Mouse (Mus musculus): ENCODE results near the gene Smyd5. TPM values are rescaled to one million over a fixed set of nuclear protein-coding genes. Genes with fewer than 3 reads are reported as not detected.
A peak's percentile ranks its signal among the peaks of the same experiment; 100 is the strongest.
"Not testable (repeated sequence)": the region's sequence is repeated elsewhere in the genome, so short reads cannot be mapped to it uniquely, and the experiment has no call there.

The Smyd5 gene
- total RNA-seq, 2 experiments from 2014 or later, result 39.3 to 43.5 TPM

- no peak for DNase-seq (ENCODE audit: low spot score in 2 of 2)
These were observed 13.5 kb downstream of the Smyd5 start for GRCm38 (mm10) chr6:85445286-85445685.

DNA sequence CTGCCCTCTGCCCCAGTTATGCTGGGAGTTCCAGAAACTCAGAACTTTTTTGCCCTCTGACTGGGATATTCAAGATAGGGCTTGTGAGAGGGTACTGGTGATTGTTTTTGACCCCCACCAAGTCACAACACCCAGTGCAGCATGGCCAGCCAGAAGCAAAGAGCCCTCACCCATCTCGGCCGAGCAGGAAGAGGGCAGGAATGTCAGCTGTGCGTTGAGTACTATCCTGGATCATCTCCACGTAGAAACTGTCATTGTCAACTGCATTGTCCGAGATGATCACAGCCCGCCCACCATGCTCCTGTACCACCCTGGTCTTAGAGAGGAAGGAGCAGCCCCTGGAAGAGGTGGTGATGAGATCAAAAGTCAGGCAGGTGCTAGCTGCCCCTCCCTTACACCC, 15.6 kb downstream of the Smyd5 start:
- DNase-seq (ENCODE audit: low spot score in 2 of 2), result no peak

DNA sequence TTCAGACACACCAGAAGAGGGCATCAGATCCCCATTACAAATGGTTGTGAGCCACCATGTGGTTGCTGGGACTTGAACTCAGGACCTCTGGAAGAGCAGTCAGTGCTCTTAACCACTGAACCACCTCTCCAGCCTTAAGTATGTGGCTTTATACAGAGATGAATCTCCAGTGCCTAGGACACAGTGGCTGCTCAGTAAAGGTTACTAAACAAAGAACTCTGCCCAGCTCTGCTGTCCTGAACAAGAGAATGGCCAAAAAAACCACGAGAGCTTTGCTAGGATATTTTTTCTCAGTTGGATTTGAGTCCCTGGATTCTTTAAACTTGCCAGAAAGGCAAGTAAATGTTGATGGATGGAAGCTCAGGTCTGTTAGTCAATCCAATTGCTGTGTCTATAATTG, 18.4 kb downstream of the Smyd5 start:
- not testable (repeated sequence) for DNase-seq (ENCODE audit: low spot score in 2 of 2)

GRCm38 (mm10) chr6:85450697-85451663, 19.2 kb downstream of the Smyd5 start, which contains the start of gene Cct7:
TSS of gene Cct7 (plus strand) at chr6:85451514.
- peak; percentile 90 to 93 for DNase-seq (ENCODE audit: low spot score in 2 of 2)

GRCm38 (mm10) chr6:85451664-85452410, 20.0 kb downstream of the Smyd5 start, which contains the start of gene Pradc1:
TSS of gene Pradc1 (minus strand) at chr6:85451970.
- DNase-seq (ENCODE audit: low spot score in 2 of 2), result peak; percentile 80 to 95

DNA sequence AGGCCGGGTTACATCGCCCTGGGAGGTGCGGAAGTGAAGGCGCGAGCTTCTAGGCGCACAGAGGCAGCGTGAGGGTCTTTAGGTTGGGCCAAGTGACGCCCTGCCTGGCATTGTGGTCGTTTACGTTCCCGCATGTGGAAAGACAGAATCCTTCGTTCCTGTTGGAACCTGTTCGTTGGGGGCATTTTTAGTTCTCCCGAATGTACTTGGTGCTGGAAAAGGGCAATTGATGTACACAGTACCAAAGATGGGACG, 20.5 kb downstream of the Smyd5 start:
- DNase-seq (ENCODE audit: low spot score in 2 of 2), result no peak

GRCm38 (mm10) chr6:85452816-85453215, 21.0 kb downstream of the Smyd5 start:
- DNase-seq (ENCODE audit: low spot score in 2 of 2), result no peak

GRCm38 (mm10) chr6:85459621-85460020, 27.8 kb downstream of the Smyd5 start:
- DNase-seq (ENCODE audit: low spot score in 2 of 2), result no peak

GRCm38 (mm10) chr6:85465381-85465780, 33.6 kb downstream of the Smyd5 start:
- DNase-seq (ENCODE audit: low spot score in 2 of 2), result no peak

DNA sequence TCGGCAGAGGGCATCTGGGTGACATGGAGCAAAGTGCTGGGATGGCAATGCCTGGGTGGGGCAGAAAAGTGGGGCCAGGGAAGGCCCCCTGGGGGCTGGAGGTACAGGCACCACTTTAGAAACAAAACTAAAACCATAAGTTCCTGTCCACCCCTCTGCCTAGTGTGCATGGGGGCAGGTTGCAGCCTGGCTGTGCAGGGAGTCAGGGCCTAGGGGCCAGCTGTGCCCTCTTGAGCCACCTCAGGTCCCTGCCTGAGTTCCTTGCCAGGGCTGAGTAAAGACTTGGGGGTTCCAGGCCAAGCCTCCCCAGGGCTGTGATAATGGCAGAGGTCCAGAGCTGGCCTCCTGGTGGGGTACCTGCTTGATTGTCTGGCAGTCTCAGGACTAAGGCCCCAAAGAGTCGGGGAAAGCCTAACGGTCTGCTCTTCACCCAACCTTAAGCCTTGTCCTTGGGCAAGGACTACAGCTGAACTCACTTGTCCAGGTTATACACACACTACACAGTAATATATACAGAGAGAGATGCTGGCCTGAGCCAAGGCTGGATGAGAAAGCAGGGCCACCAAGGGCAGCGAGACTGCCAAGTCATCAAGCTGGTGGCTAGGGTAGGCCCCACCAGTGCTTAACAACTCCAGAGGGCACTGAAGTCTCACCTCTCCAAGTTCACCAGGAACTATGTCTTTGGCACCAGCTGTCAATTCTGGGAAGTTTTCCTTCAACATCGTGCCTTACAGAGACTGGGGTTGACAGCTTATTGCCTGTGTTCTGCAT, 38.1 kb downstream of the Smyd5 start:
- DNase-seq (ENCODE audit: low spot score in 2 of 2), result no peak

- no peak for DNase-seq (ENCODE audit: low spot score in 2 of 2)
These were observed 40.2 kb downstream of the Smyd5 start for GRCm38 (mm10) chr6:85471962-85472361.

- DNase-seq (ENCODE audit: low spot score in 2 of 2), result no peak
These were observed 40.8 kb downstream of the Smyd5 start for GRCm38 (mm10) chr6:85472542-85472941.

GRCm38 (mm10) chr6:85475581-85475980, 43.8 kb downstream of the Smyd5 start:
- no peak for DNase-seq (ENCODE audit: low spot score in 2 of 2)

- no peak for DNase-seq (ENCODE audit: low spot score in 2 of 2)
These were observed 45.7 kb downstream of the Smyd5 start for GRCm38 (mm10) chr6:85477366-85477917.

- DNase-seq (ENCODE audit: low spot score in 2 of 2), result no peak
These were observed 46.6 kb downstream of the Smyd5 start for GRCm38 (mm10) chr6:85478416-85478815.

DNA sequence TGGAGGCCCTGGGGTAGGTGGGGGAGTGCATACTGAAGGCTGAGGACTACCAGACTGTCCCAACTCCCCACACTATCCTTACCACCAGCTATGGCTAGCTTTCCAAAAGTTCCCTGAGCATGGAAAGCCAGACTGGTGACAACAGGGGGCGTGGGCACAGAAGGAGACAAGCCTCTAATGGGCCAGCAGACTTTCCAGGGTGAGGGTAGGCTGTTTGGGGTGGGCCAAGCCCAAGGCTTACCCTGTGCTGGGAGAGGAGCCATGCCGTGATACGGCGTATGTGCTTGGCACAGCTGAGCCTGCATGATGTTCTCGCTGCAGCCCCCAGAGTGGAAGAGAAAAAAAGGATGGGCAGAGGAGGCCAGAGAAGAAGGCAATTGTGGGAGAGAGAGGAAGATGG, 48.2 kb downstream of the Smyd5 start:
- no peak for DNase-seq (ENCODE audit: low spot score in 2 of 2)

GRCm38 (mm10) chr6:85480685-85481084, 48.9 kb downstream of the Smyd5 start:
- DNase-seq (ENCODE audit: low spot score in 2 of 2), result no peak

- DNase-seq (ENCODE audit: low spot score in 2 of 2), result no peak
These were observed 52.3 kb downstream of the Smyd5 start for GRCm38 (mm10) chr6:85483843-85484721.

DNA sequence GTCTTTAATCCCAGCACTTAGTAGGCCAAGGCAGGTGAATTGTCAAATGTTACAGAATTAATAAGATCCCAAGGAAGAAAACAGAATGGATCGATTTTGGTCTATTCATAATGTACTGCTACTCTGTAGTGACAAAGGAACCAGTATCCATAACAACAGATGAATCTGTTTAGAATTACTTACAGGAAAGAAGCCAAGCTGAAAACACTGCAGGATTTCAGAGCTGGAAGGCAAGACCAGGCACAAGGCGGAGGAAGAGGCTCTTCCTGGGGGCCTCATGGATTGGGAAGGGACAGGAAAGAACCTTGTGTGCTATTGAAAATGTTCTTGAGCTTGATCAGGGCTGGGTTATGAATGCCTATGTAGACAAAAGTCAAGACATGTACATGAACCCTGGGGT, 53.9 kb downstream of the Smyd5 start:
- no peak for DNase-seq (ENCODE audit: low spot score in 2 of 2)

DNA sequence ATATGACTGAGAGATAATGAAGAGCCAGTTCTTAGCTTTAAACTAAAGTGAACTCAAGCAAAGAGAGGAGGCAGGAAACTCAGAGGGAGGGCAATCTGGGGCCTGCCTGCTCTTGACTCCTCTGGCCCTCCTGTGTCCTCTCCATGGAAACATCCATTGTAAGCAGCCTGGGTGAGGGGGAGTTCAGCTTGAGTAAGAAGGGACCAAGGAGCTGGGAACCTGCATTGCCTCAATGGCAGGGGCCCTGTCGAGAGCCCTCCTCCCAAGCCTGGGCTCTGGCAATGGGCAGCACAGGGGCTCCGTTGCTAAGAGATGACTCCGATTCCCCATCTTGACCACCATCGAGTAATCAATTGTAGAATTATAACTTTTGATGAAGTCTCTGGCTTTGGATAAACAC, 56.7 kb downstream of the Smyd5 start:
- no peak for DNase-seq (ENCODE audit: low spot score in 2 of 2)

Data from adrenal gland, postnatal 4 days (tissue).